Mouse (Mus musculus): ENCODE results near the gene Fcer1g.

DNA sequence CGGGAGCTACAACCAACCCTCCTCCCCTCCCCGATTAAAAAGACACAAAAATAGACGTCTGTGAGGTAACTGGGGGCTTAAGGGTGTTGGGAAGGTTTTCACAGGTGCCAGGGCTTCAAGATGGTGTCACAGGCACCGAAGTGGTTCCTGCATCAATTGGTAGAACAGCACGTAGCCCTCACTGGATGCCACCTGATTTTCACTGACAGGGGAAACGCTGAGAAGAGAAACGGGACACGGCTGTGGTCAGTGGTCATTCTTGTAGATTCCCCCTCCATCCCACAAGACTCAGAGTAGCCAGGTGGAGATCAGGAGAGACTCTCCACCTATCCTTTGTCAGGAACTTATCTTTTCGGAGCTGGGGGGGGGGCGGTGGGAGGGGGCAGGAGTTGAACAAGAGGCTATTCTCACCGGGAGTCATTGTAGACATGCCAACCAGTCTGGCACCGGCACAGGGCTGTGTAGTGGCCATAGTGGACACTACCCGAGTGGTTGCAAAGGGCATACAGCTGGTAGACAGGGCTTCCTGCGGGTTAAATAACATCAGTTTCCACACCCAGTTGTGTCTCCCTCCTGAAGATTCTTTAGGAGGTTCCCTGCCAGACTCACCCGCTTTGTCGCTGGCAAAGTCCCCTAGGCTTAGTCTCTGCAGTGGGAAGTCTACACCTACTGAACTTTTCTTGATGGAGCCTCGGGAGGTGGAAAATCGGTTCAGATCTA, 48.1 kb upstream of the Fcer1g start:
- TF ChIP-seq CTCF (IDR thresholded peaks at IDR 0.05; ENCODE audit: borderline replicate concordance, insufficient read depth, low read depth, low read length) (no peak), POLR2A (IDR thresholded peaks at IDR 0.05; ENCODE audit: borderline replicate concordance, insufficient read depth, low read length) (no peak)

Measured in cerebellum, adult 2 months (tissue).